Mouse (Mus musculus) hindbrain, embryonic 15.5 days (tissue): ENCODE data around the gene Cbfa2t2. TPM values are rescaled to one million over a fixed set of nuclear protein-coding genes. Genes with fewer than 3 reads are reported as not detected.

Experiments
- ATAC-seq: fragments of 200-750 bp; cut with Nextera tagmentation; 2 replicates; pipeline ENCODE4 v1.8.0; 2017; ENCODE audit warnings: low read depth, moderate number of reproducible peaks, moderate TSS enrichment; ENCODE audit not compliant: low FRiP score
- H3K27ac ChIP-seq: fragments of 300-500 bp; sonication (generic); replicated peaks from 2 replicates; pipeline ENCODE4 v1.5.1; 2015; ENCODE audit warnings: mild to moderate bottlenecking, inconsistent platforms
- H3K27me3 ChIP-seq: fragments of 300-500 bp; sonication (generic); 2 replicates; pipeline ENCODE4 v1.6.1; 2015; ENCODE audit warnings: control low read depth, inconsistent platforms
- H3K36me3 ChIP-seq: fragments of 300-500 bp; sonication (generic); 2 replicates; pipeline ENCODE4 v1.6.1; 2015; ENCODE audit warnings: control low read depth, inconsistent platforms
- H3K4me1 ChIP-seq: fragments of 300-500 bp; sonication (generic); replicated peaks from 2 replicates; pipeline ENCODE4 v1.6.1; 2015; ENCODE audit warnings: control low read depth, inconsistent platforms
- H3K4me2 ChIP-seq: fragments of 300-500 bp; sonication (generic); 2 replicates; pipeline ENCODE4 v1.6.1; 2015; ENCODE audit warnings: moderate library complexity, mild to moderate bottlenecking, inconsistent platforms
- H3K4me3 ChIP-seq: fragments of 300-500 bp; sonication (generic); 2 replicates; pipeline ENCODE4 v1.5.1; 2015; ENCODE audit warnings: mild to moderate bottlenecking, inconsistent platforms
- H3K9ac ChIP-seq: fragments of 300-500 bp; sonication (generic); 2 replicates; pipeline ENCODE4 v1.6.1; 2015; ENCODE audit warnings: inconsistent platforms
- H3K9me3 ChIP-seq: fragments of 300-500 bp; sonication (generic); 2 replicates; pipeline ENCODE4 v1.6.1; 2016; ENCODE audit warnings: control low read depth, inconsistent platforms
- WGBS: fragments of 180-500 bp; shearing (Covaris S2); methylation state at CpG from one replicate; pipeline ENCODE4 v1.1.7; 2015; 5-methylcytosine and 5-hydroxymethylcytosine counted together
- polyA plus RNA-seq: library from polyadenylated mRNA; unstranded; fragments of >200 nt; fragmentation: Nextera tagmentation; extraction: Ambion mirVana; gene quantifications from 2 replicates; pipeline ENCODE4 v1.2.1, GENCODE M21; 2015

Cbfa2t2 gene
- polyA plus RNA-seq, 1 experiment from 2014 or later: 48.0 TPM

- ATAC-seq: no peak; the same call in 1 of the 2 replicates
- Histone ChIP-seq H3K9ac (no peak overlapping the region), H3K4me3 (no peak overlapping the region), H3K4me2 (no peak overlapping the region), H3K36me3 (no peaks in the 10 kb centered on the region), H3K27me3 (no peaks in the 10 kb centered on the region), H3K27ac (no peak overlapping the region), H3K4me1 (peaks cover 23% of the 10 kb centered on the region), H3K9me3 (no peaks in the 10 kb centered on the region)
- WGBS: 70% methylated on average over 2 of the region's 2 CpGs
These were observed 25.9 kb upstream of the Cbfa2t2 start for GRCm38 (mm10) chr2:154410355-154410754.

- Histone ChIP-seq H3K4me2 (no peak overlapping the region), H3K4me3 (no peak overlapping the region), H3K27me3 (no peaks in the 10 kb centered on the region), H3K27ac (no peak overlapping the region), H3K4me1 (peaks cover 8% of the 10 kb centered on the region), H3K9ac (no peak overlapping the region), H3K36me3 (no peaks in the 10 kb centered on the region), H3K9me3 (no peaks in the 10 kb centered on the region)
- 67% methylated on average over 7 of the region's 7 CpGs for WGBS
- ATAC-seq: no peak
These were observed 24.1 kb upstream of the Cbfa2t2 start for GRCm38 (mm10) chr2:154412018-154412666.

DNA sequence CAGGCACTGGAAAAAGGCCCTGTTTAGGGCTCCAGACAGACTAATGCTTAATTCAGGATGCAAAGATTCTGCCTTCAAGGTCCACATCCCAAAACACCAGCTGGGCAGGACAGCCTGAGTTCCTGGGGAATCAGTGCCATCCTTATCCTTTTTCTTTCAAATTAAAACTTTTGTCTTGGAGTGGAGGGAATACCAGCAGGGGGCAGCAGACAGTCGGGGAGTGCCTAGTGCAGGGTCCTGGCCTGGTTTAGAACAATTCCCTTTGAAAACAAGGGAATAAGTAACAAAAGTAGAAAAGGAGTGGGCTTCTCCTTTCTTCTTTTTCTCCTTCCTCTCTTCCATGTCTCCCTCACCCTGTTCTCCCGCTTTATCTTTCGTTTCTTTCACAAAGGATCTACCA, 19.2 kb upstream of the Cbfa2t2 start:
- Histone ChIP-seq H3K27me3 (no peaks in the 10 kb centered on the region), H3K4me3 (no peak overlapping the region), H3K27ac (no peak overlapping the region), H3K4me1 (peaks cover 7% of the 10 kb centered on the region), H3K4me2 (no peak overlapping the region), H3K9me3 (no peaks in the 10 kb centered on the region), H3K36me3 (no peaks in the 10 kb centered on the region), H3K9ac (no peak overlapping the region)
- ATAC-seq: no peak
- WGBS: 4% methylated on average over 3 of the region's 3 CpGs

DNA sequence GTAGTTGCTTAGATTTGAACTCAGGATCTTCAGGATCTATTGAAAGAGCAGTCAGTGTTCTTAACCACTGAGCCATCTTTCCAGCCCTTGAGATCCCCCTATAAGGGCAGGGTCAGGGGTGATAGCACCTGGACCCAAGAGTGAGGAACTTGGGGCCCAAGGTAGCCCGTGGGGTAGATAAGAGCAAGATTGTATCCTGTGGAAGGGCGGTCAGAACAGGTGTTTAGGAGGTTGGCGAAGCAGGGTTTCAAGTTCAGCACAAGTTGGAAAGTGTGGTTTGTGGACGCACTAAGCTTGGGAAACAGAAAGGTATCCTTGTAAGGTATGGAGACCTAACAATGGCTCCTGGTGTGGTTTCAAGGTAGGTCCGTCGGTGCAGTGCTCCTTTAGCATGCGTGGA, 18.3 kb upstream of the Cbfa2t2 start:
- WGBS: 95% methylated on average over 7 of the region's 7 CpGs
- H3K4me2 ChIP-seq: no peak overlapping the region
- ATAC-seq: no peak
- H3K4me1 ChIP-seq: peaks cover 7% of the 10 kb centered on the region
- H3K9ac ChIP-seq: no peak overlapping the region
- no peaks in the 10 kb centered on the region for H3K9me3 ChIP-seq
- no peak overlapping the region for H3K27ac ChIP-seq
- no peaks in the 10 kb centered on the region for H3K27me3 ChIP-seq
- H3K4me3 ChIP-seq: no peak overlapping the region
- H3K36me3 ChIP-seq: no peaks in the 10 kb centered on the region

DNA sequence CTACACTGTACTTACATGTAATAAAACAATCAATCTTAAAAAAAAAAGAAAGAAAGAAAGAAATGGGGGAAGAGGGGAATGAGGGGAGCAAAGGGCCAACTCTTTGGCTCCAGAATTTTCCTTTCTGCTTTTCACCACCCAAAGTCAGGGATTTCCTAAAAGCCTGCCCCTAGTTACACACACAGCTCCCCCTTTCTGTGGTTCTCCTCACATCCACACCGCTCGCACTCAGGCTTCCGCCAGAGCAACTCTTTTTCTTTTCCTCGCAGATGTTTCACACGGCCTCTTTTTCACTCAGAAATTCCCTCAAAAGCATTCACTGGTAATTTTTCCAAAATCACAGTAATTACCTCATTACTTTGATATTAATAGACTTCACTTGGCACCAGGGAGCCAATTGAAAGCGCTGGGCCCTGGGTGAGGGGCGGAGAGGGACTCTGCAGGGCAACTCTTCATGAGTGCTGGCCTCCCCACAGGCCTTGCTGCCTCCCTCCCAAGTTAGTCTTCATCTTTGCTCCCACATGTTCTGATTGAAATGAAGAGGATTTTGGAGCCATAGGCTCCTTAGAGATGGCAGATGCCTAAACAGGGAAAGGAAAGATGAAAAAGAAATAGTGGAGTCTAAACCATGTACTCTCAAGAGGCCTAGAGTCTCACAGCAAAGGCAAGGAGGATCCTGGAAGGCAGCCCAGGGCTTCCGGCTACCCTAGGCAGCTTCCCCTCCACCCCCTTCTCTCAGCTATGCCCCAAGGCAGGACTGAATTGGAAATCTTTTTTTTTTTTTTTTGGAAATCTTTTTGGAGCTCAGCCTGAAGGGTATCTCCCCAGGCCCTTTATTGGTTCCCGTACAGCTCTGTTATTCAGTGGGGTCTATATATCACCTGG, 16.4 kb upstream of the Cbfa2t2 start:
- Histone ChIP-seq H3K4me1 (peaks cover 7% of the 10 kb centered on the region), H3K27ac (no peak overlapping the region), H3K4me2 (no peak overlapping the region), H3K9me3 (no peaks in the 10 kb centered on the region), H3K9ac (no peak overlapping the region), H3K36me3 (no peaks in the 10 kb centered on the region), H3K4me3 (no peak overlapping the region), H3K27me3 (no peaks in the 10 kb centered on the region)
- no peak for ATAC-seq
- 61% methylated on average over 9 of the region's 9 CpGs for WGBS

DNA sequence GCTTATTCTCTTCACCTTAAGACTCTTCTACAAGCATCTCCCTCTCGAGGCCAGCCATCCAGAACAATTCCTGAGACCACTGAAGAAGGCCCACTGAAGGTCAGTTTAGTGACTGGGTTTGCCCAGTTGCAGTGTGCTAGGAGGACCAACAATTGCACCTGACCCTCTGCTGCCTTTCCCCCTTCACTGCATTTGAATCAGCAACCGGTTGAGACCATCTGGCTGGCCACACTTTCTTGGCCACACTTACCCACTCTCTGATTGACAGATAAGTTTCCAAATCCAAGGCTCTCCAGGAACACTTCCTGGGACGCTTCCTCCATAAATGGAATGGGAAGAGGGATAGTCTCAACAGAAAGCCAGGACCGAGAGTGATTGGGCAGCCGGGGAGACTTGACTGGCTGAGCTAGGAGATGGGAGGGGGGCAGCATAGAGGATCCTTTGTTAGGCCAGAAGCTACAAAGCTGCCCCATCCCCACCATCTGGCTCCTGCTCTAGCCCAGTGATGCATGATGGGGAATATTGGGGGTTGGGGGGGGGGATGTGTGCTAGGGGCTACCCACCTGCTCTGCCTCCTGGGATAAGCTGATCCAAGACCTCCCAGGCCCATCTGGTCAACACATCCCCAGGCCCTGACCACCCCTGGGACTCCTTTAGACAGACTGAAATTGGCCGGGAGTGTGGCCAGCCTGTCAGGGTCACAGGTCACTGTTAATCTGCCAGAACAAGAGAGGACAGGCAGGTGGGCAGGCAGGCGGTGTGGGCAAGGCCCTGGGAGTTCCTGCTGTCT, 15.1 kb upstream of the Cbfa2t2 start:
- Histone ChIP-seq H3K4me3 (no peak overlapping the region), H3K27me3 (no peaks in the 10 kb centered on the region), H3K4me1 (peaks cover 9% of the 10 kb centered on the region), H3K9ac (no peak overlapping the region), H3K27ac (peak overlapping the region; percentile 66), H3K4me2 (no peak overlapping the region), H3K36me3 (no peaks in the 10 kb centered on the region), H3K9me3 (no peaks in the 10 kb centered on the region)
- peak; percentile 82 for ATAC-seq
- 20% methylated on average over 7 of the region's 7 CpGs for WGBS

GRCm38 (mm10) chr2:154422181-154422580, 14.1 kb upstream of the Cbfa2t2 start:
- Histone ChIP-seq H3K36me3 (no peaks in the 10 kb centered on the region), H3K4me1 (peaks cover 15% of the 10 kb centered on the region), H3K4me2 (no peak overlapping the region), H3K27me3 (no peaks in the 10 kb centered on the region), H3K9me3 (no peaks in the 10 kb centered on the region), H3K9ac (no peak overlapping the region), H3K4me3 (no peak overlapping the region), H3K27ac (peak overlapping the region; percentile 66; the same call in 1 of the 2 replicates)
- WGBS: 70% methylated on average over 5 of the region's 5 CpGs
- no peak for ATAC-seq

- WGBS: 89% methylated on average over 2 of the region's 2 CpGs
- no peaks in the 10 kb centered on the region for H3K36me3 ChIP-seq
- no peak overlapping the region for H3K4me2 ChIP-seq
- no peak overlapping the region for H3K4me3 ChIP-seq
- no peak overlapping the region for H3K9ac ChIP-seq
- ATAC-seq: no peak
- no peak overlapping the region for H3K27ac ChIP-seq
- peaks cover 21% of the 10 kb centered on the region for H3K4me1 ChIP-seq
- no peaks in the 10 kb centered on the region for H3K9me3 ChIP-seq
- H3K27me3 ChIP-seq: no peaks in the 10 kb centered on the region
These were observed 12.7 kb upstream of the Cbfa2t2 start for GRCm38 (mm10) chr2:154423548-154423947.

DNA sequence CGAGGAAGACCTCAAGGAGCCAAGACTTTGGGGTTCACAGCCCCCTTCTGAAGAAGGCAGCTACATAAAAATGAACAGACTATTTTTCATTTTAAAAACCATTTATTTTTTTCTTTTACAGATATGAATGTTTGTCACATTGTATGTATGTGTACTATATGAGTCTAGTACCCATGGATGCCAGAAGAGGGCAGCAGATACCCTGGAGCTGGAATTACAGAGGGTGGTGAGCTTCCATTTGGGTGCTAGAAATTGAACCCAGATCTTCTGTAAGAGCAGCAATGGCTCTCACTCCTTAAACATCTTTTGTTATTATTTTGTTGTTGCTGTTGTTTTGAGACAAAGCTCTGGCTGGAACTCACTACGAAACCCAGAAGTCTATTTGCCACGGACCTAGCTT, 10.8 kb upstream of the Cbfa2t2 start:
- Histone ChIP-seq H3K4me1 (peaks cover 21% of the 10 kb centered on the region), H3K27ac (peak overlapping the region; percentile 60; the same call in 1 of the 2 replicates), H3K9ac (no peak overlapping the region), H3K4me3 (no peak overlapping the region), H3K9me3 (no peaks in the 10 kb centered on the region), H3K27me3 (no peaks in the 10 kb centered on the region), H3K4me2 (no peak overlapping the region), H3K36me3 (no peaks in the 10 kb centered on the region)
- no peak for ATAC-seq
- WGBS: 87% methylated on average over 3 of the region's 3 CpGs

GRCm38 (mm10) chr2:154426188-154426904, 9.9 kb upstream of the Cbfa2t2 start:
- ATAC-seq: peak; percentile 73
- peak overlapping the region; percentile 34 for H3K4me3 ChIP-seq

More at GRCm38 (mm10) chr2:154426188-154426904, 9.9 kb upstream of the Cbfa2t2 start:
- no peaks in the 10 kb centered on the region for H3K36me3 ChIP-seq
- peak overlapping the region; percentile 57 for H3K4me2 ChIP-seq
- WGBS: under 1% methylated on average over 24 of the region's 25 CpGs
- H3K27ac ChIP-seq: peak overlapping the region; percentile 60
- peaks cover 20% of the 10 kb centered on the region for H3K4me1 ChIP-seq
- H3K9me3 ChIP-seq: no peaks in the 10 kb centered on the region
- H3K9ac ChIP-seq: peak overlapping the region; percentile 46
- no peaks in the 10 kb centered on the region for H3K27me3 ChIP-seq
